Mouse (Mus musculus) lung, postnatal 0 days (tissue): Measurements from ENCODE around the gene Cdkal1.

Experiments used
- CTCF ChIP-seq: IDR thresholded peaks from 2 replicates; pipeline ENCODE4 v1.5.1; 2016; ENCODE audit warnings: antibody characterized with exemption, mild to moderate bottlenecking
- EP300 ChIP-seq: IDR thresholded peaks from 2 replicates; pipeline ENCODE4 v1.6.1; 2016; ENCODE audit warnings: antibody characterized with exemption, mild to moderate bottlenecking, control low read depth

GRCm38 (mm10) chr13:29194946-29195345 lies 660.5 kb downstream of the Cdkal1 start:
- TF ChIP-seq CTCF: no peak
- no peak for TF ChIP-seq EP300
